In the genomic region with DNA sequence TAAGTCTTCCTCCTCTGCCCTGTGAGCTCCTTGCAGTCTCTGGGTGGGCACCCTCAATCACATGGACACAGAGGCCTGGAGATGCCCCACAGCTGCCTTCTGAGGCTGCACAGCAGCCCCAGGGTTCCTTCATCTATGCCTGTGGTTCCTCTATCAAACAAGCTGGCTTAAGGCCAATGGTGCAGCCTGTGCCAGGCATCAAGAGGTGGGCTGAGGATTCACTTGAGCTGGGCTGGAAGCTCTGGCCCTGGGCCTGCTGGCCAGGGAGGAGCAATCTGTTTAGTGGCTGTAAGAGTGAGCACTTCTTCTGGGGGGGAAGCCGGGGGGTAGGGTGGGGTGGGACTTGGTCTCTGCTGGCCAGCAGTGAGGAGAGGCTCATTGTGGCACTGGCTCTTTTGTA, we compare ENCODE assay signal across 14 mouse cellular contexts. TPM values are rescaled to one million over a fixed set of nuclear protein-coding genes. Genes with fewer than 3 reads are reported as not detected.
DNase-seq lines count a peak whose midpoint lies in the region; ATAC-seq and TF ChIP-seq lines count a peak whose summit lies in the region.
"Had no signal": no experiment of that assay in that cellular context is flagged by ENCODE, and none has a peak within 500 bp of the region (broad histone marks: within the 10 kb centered on the region; RNA-seq: fewer than 3 reads in every experiment).

No protein-coding gene starts in this region.

- DNase-seq in heart, adult 11 months = peak; percentile 91
- DNase-seq in right cerebral cortex, postnatal 14 days = peak; percentile 27
- DNase-seq in right cerebral cortex, postnatal 4 days = no peak
- peak; percentile 68 for DNase-seq in lung, embryonic 14.5 days
- DNase-seq in urinary bladder, adult 2 months (ENCODE audit: low spot score) = no peak
- no peak for DNase-seq in layer of hippocampus, postnatal 25 days (ENCODE audit: extremely low spot score in 1 of 2, low spot score in 1 of 2)
- DNase-seq in kidney, adult 11 months = no peak
- DNase-seq: embryo, embryonic 11 days; layer of hippocampus, postnatal 36 days; liver, embryonic 13.5 days had no signal

- WGBS in heart, embryonic 11.5 days (ENCODE audit: insufficient replicate concordance) = 62% methylated on average over 1 of the region's 1 CpGs
- WGBS in lung, embryonic 14.5 days = 58% methylated on average over 1 of the region's 1 CpGs

- ATAC-seq in heart, embryonic 11.5 days (replicated peaks; ENCODE audit: insufficient number of reproducible peaks, low FRiP score, low TSS enrichment) = no peak
- ATAC-seq in lung, embryonic 14.5 days (ENCODE audit: insufficient read depth) = peak; percentile 25; the same call in 1 of the 2 replicates
- ATAC-seq: CD4-positive, CD25-positive, alpha-beta regulatory T cell, adult 4 months had no signal

- no peak for TF ChIP-seq CTCF in lung, embryonic 14.5 days (IDR thresholded peaks at IDR 0.05; ENCODE audit: low read depth)

- no peak overlapping the region for H3K4me2 ChIP-seq in heart, embryonic 11.5 days
- no peak overlapping the region for H3K4me2 ChIP-seq in lung, embryonic 14.5 days
- H3K4me2 ChIP-seq: kidney, embryonic 15.5 days; liver, embryonic 13.5 days had no signal

- H3K4me1 ChIP-seq in heart, embryonic 11.5 days (ENCODE audit: control insufficient read depth, insufficient read depth, low read length) = peaks cover 5% of the 10 kb centered on the region
- peaks cover 11% of the 10 kb centered on the region for H3K4me1 ChIP-seq in lung, embryonic 14.5 days (ENCODE audit: insufficient read depth)

- H3K9ac ChIP-seq in heart, embryonic 11.5 days (ENCODE audit: low read depth, low read length) = no peak overlapping the region
- H3K9ac ChIP-seq in lung, embryonic 14.5 days = no peak overlapping the region
- H3K9ac ChIP-seq: kidney, embryonic 15.5 days; liver, embryonic 13.5 days had no signal

- H3K9me3 ChIP-seq in heart, embryonic 11.5 days (replicated peaks; ENCODE audit: control insufficient read depth, low read length) = no peaks in the 10 kb centered on the region
- H3K9me3 ChIP-seq in lung, embryonic 14.5 days (ENCODE audit: low read depth, low read length) = no peaks in the 10 kb centered on the region
- H3K9me3 ChIP-seq: kidney, embryonic 15.5 days; liver, embryonic 13.5 days had no signal

- H3K27ac ChIP-seq in heart, embryonic 11.5 days (ENCODE audit: low read depth, low read length) = no peak overlapping the region; the same call in 1 of the 2 replicates
- H3K27ac ChIP-seq in lung, embryonic 14.5 days (ENCODE audit: low read depth) = peak overlapping the region; percentile 6; the same call in 1 of the 2 replicates
- H3K27ac ChIP-seq: liver, embryonic 13.5 days had no signal

- no peak overlapping the region for H3K4me3 ChIP-seq in heart, embryonic 11.5 days (ENCODE audit: low read depth, low read length)
- no peak overlapping the region for H3K4me3 ChIP-seq in lung, embryonic 14.5 days (ENCODE audit: low read depth, low read length)
- H3K4me3 ChIP-seq: kidney, embryonic 15.5 days; liver, embryonic 13.5 days had no signal

- no peaks in the 10 kb centered on the region for H3K27me3 ChIP-seq in heart, embryonic 11.5 days (ENCODE audit: control insufficient read depth, insufficient read depth, low read length)
- no peaks in the 10 kb centered on the region for H3K27me3 ChIP-seq in lung, embryonic 14.5 days (ENCODE audit: insufficient read depth, low read length)
- H3K27me3 ChIP-seq: kidney, embryonic 15.5 days; liver, embryonic 13.5 days had no signal

- no peaks in the 10 kb centered on the region for H3K36me3 ChIP-seq in heart, embryonic 11.5 days (ENCODE audit: control insufficient read depth, insufficient read depth, low read length)
- no peaks in the 10 kb centered on the region for H3K36me3 ChIP-seq in lung, embryonic 14.5 days (ENCODE audit: insufficient read depth)
- H3K36me3 ChIP-seq: kidney, embryonic 15.5 days; liver, embryonic 13.5 days had no signal

RNA-seq across cellular contexts. Expression of a gene that starts 19.4 kb away (rescaled TPM):
- polyA plus RNA-seq in heart, embryonic 11.5 days (2014; fragmentation: Nextera tagmentation; extraction: Ambion mirVana) = 15.8 and 16.5 TPM in 2 replicates
- polyA plus RNA-seq in lung, embryonic 14.5 days (2014; fragmentation: Nextera tagmentation; extraction: Ambion mirVana) = 28.9 and 29.0 TPM in 2 replicates
- 16.6 and 24.9 TPM in 2 replicates for polyA plus RNA-seq in urinary bladder, adult 2 months (2012; rRNA removed)
- 10 to 100 TPM; 89.5 to 91.9 TPM for total RNA-seq in layer of hippocampus, postnatal 25 days (2021)

RNA-seq across cellular contexts. Expression of a gene that starts 39.4 kb away (rescaled TPM):
- polyA plus RNA-seq in heart, embryonic 11.5 days (2014; fragmentation: Nextera tagmentation; extraction: Ambion mirVana) = 1,282 and 1,314 TPM in 2 replicates
- 647 and 712 TPM in 2 replicates for polyA plus RNA-seq in lung, embryonic 14.5 days (2014; fragmentation: Nextera tagmentation; extraction: Ambion mirVana)
- 214 and 229 TPM in 2 replicates for polyA plus RNA-seq in urinary bladder, adult 2 months (2012; rRNA removed)
- 100 to 1,000 TPM; 374 to 410 TPM for total RNA-seq in layer of hippocampus, postnatal 25 days (2021)

RNA-seq across cellular contexts. Expression of a gene that starts 44.0 kb away (rescaled TPM):
- polyA plus RNA-seq in heart, embryonic 11.5 days (2014; fragmentation: Nextera tagmentation; extraction: Ambion mirVana) = 0.23 and 0.31 TPM in 2 replicates
- polyA plus RNA-seq in lung, embryonic 14.5 days (2014; fragmentation: Nextera tagmentation; extraction: Ambion mirVana) = 0.15 and 0.18 TPM in 2 replicates
- polyA plus RNA-seq in urinary bladder, adult 2 months (2012; rRNA removed) = 0.06 and 0.07 TPM in 2 replicates
- under 1 TPM; 0.09 to 0.22 TPM for total RNA-seq in layer of hippocampus, postnatal 25 days (2021)
- total RNA-seq: monocyte, adult 5-6 weeks had no signal
- polyA plus RNA-seq: CD4-positive, CD25-positive, alpha-beta regulatory T cell, adult 4 months had no signal

RNA-seq across cellular contexts. Expression of a gene that starts 53.8 kb away (rescaled TPM):
- 1.2 and 1.5 TPM in 2 replicates for polyA plus RNA-seq in heart, embryonic 11.5 days (2014; fragmentation: Nextera tagmentation; extraction: Ambion mirVana)
- not detected in 2 replicates for polyA plus RNA-seq in lung, embryonic 14.5 days (2014; fragmentation: Nextera tagmentation; extraction: Ambion mirVana)
- polyA plus RNA-seq in urinary bladder, adult 2 months (2012; rRNA removed) = not detected in 2 replicates
- not detected for total RNA-seq in layer of hippocampus, postnatal 25 days (2021)
- total RNA-seq: layer of hippocampus, postnatal 36 days; monocyte, adult 5-6 weeks had no signal
- polyA plus RNA-seq: CD4-positive, CD25-positive, alpha-beta regulatory T cell, adult 4 months; kidney, embryonic 15.5 days; liver, embryonic 13.5 days had no signal

Comparison
In these comparisons a context has a peak if more than half of its experiments do, and no peak if none do; other contexts are left out.
1. DNase-seq: peak in heart, adult 11 months (single experiment), right cerebral cortex, postnatal 14 days (single experiment) and lung, embryonic 14.5 days (single experiment); none in right cerebral cortex, postnatal 4 days (single experiment), urinary bladder, adult 2 months (single experiment), layer of hippocampus, postnatal 25 days (0 of 2) and kidney, adult 11 months (single experiment).